Mouse (Mus musculus): ENCODE data around the gene 0610010K14Rik. TPM values are rescaled to one million over a fixed set of nuclear protein-coding genes. Genes with fewer than 3 reads are reported as not detected.

The 0610010K14Rik gene
- polyA plus RNA-seq, 1 experiment from 2014 or later = 171 TPM

GRCm38 (mm10) chr11:70230239-70230727 is 7.4 kb downstream of the 0610010K14Rik start:
- Histone ChIP-seq H3K27ac (replicated peaks; ENCODE audit: low read depth, low read length) (no peak overlapping the region), H3K9ac (replicated peaks; ENCODE audit: low read length) (no peak overlapping the region), H3K4me3 (replicated peaks; ENCODE audit: low read depth, low read length) (no peak overlapping the region), H3K36me3 (ENCODE audit: control insufficient read depth, insufficient read depth, low read length) (peaks cover 9% of the 10 kb centered on the region), H3K27me3 (ENCODE audit: control insufficient read depth, insufficient read depth, low read length) (peaks cover 52% of the 10 kb centered on the region), H3K4me1 (ENCODE audit: control insufficient read depth, insufficient read depth, low read length) (peaks cover 10% of the 10 kb centered on the region; the same call in 1 of the 2 replicates), H3K9me3 (ENCODE audit: control insufficient read depth, low read length) (no peaks in the 10 kb centered on the region), H3K4me2 (ENCODE audit: low read length) (peak overlapping the region; percentile 42)
- WGBS = under 1% methylated on average over 32 of the region's 32 CpGs
- ATAC-seq (ENCODE audit: low FRiP score, low TSS enrichment) = no peak
- DNase-seq = peak; percentile 90

- no peak within 1 kb of the TSS; the same call in 1 of the 2 replicates for H3K9ac ChIP-seq (replicated peaks; ENCODE audit: low read length)
- peaks cover 10% of the 10 kb centered on the region; the same call in 1 of the 2 replicates for H3K4me1 ChIP-seq (ENCODE audit: control insufficient read depth, insufficient read depth, low read length)
- H3K27me3 ChIP-seq (ENCODE audit: control insufficient read depth, insufficient read depth, low read length) = peaks cover 56% of the 10 kb centered on the region
- peaks cover under 1% of the 10 kb centered on the region for H3K36me3 ChIP-seq (ENCODE audit: control insufficient read depth, insufficient read depth, low read length)
- ATAC-seq (ENCODE audit: low FRiP score, low TSS enrichment) (no peak), DNase-seq (peak; percentile 38)
- no peak within 1 kb of the TSS for H3K27ac ChIP-seq (replicated peaks; ENCODE audit: low read depth, low read length)
- WGBS = 2% methylated on average over 39 of the region's 39 CpGs
- peak within 1 kb of the TSS; percentile 24 for H3K4me3 ChIP-seq (replicated peaks; ENCODE audit: low read depth, low read length)
- peak within 1 kb of the TSS; percentile 49 for H3K4me2 ChIP-seq (ENCODE audit: low read length)
- H3K9me3 ChIP-seq (ENCODE audit: control insufficient read depth, low read length) = no peaks in the 10 kb centered on the region
Measured at GRCm38 (mm10) chr11:70229260-70230010, 8.3 kb downstream of the 0610010K14Rik start, which contains the start of gene Bcl6b. Gene Bcl6b (minus strand): TSS chr11:70229798.

- Histone ChIP-seq H3K4me1 (ENCODE audit: control insufficient read depth, insufficient read depth, low read length) (peaks cover 10% of the 10 kb centered on the region; the same call in 1 of the 2 replicates), H3K9ac (replicated peaks; ENCODE audit: low read length) (no peak overlapping the region; the same call in 1 of the 2 replicates), H3K4me2 (ENCODE audit: low read length) (peak overlapping the region; percentile 49), H3K9me3 (ENCODE audit: control insufficient read depth, low read length) (no peaks in the 10 kb centered on the region), H3K27me3 (ENCODE audit: control insufficient read depth, insufficient read depth, low read length) (peaks cover 56% of the 10 kb centered on the region), H3K4me3 (replicated peaks; ENCODE audit: low read depth, low read length) (peak overlapping the region; percentile 24), H3K27ac (replicated peaks; ENCODE audit: low read depth, low read length) (no peak overlapping the region), H3K36me3 (ENCODE audit: control insufficient read depth, insufficient read depth, low read length) (no peaks in the 10 kb centered on the region)
- DNase-seq (peak; percentile 89), ATAC-seq (ENCODE audit: low FRiP score, low TSS enrichment) (no peak)
- 1% methylated on average over 19 of the region's 19 CpGs for WGBS
Measured at GRCm38 (mm10) chr11:70228828-70229227, 8.9 kb downstream of the 0610010K14Rik start.

- H3K36me3 ChIP-seq (ENCODE audit: control insufficient read depth, insufficient read depth, low read length) = no peaks in the 10 kb centered on the region
- peaks cover 5% of the 10 kb centered on the region; the same call in 1 of the 2 replicates for H3K4me1 ChIP-seq (ENCODE audit: control insufficient read depth, insufficient read depth, low read length)
- H3K4me3 ChIP-seq (replicated peaks; ENCODE audit: low read depth, low read length) = no peak overlapping the region
- WGBS = 87% methylated on average over 4 of the region's 4 CpGs
- H3K27me3 ChIP-seq (ENCODE audit: control insufficient read depth, insufficient read depth, low read length) = peaks cover 56% of the 10 kb centered on the region
- ATAC-seq (ENCODE audit: low FRiP score, low TSS enrichment) = no peak
- H3K27ac ChIP-seq (replicated peaks; ENCODE audit: low read depth, low read length) = no peak overlapping the region
- H3K4me2 ChIP-seq (ENCODE audit: low read length) = no peak overlapping the region
- H3K9ac ChIP-seq (replicated peaks; ENCODE audit: low read length) = no peak overlapping the region
- H3K9me3 ChIP-seq (ENCODE audit: control insufficient read depth, low read length) = no peaks in the 10 kb centered on the region
- DNase-seq = no peak
Measured at GRCm38 (mm10) chr11:70227661-70228245, 10.0 kb downstream of the 0610010K14Rik start.

- H3K9me3 ChIP-seq (ENCODE audit: control insufficient read depth, low read length) = no peaks in the 10 kb centered on the region
- no peak overlapping the region for H3K4me3 ChIP-seq (replicated peaks; ENCODE audit: low read depth, low read length)
- H3K36me3 ChIP-seq (ENCODE audit: control insufficient read depth, insufficient read depth, low read length) = no peaks in the 10 kb centered on the region
- peaks cover 7% of the 10 kb centered on the region; the same call in 1 of the 2 replicates for H3K4me1 ChIP-seq (ENCODE audit: control insufficient read depth, insufficient read depth, low read length)
- DNase-seq = no peak
- H3K27ac ChIP-seq (replicated peaks; ENCODE audit: low read depth, low read length) = no peak overlapping the region
- H3K9ac ChIP-seq (replicated peaks; ENCODE audit: low read length) = 0 out of 2 replicates have a peak overlapping the region, but pooled peaks have one; percentile 13
- peak overlapping the region; percentile 41; the same call in 1 of the 2 replicates for H3K4me2 ChIP-seq (ENCODE audit: low read length)
- no peak for ATAC-seq (ENCODE audit: low FRiP score, low TSS enrichment)
- WGBS = 43% methylated on average over 5 of the region's 5 CpGs
- peaks cover 56% of the 10 kb centered on the region for H3K27me3 ChIP-seq (ENCODE audit: control insufficient read depth, insufficient read depth, low read length)
Measured at GRCm38 (mm10) chr11:70227126-70227525, 10.6 kb downstream of the 0610010K14Rik start.

- Histone ChIP-seq H3K4me3 (replicated peaks; ENCODE audit: low read depth, low read length) (peak overlapping the region; percentile 18), H3K9me3 (ENCODE audit: control insufficient read depth, low read length) (no peaks in the 10 kb centered on the region), H3K4me2 (ENCODE audit: low read length) (peak overlapping the region; percentile 41), H3K4me1 (ENCODE audit: control insufficient read depth, insufficient read depth, low read length) (peaks cover 13% of the 10 kb centered on the region), H3K27me3 (ENCODE audit: control insufficient read depth, insufficient read depth, low read length) (peaks cover 56% of the 10 kb centered on the region), H3K36me3 (ENCODE audit: control insufficient read depth, insufficient read depth, low read length) (no peaks in the 10 kb centered on the region), H3K27ac (replicated peaks; ENCODE audit: low read depth, low read length) (no peak overlapping the region), H3K9ac (replicated peaks; ENCODE audit: low read length) (0 out of 2 replicates have a peak overlapping the region, but pooled peaks have one; percentile 13)
- ATAC-seq (ENCODE audit: low FRiP score, low TSS enrichment) (no peak), DNase-seq (no peak)
- 10% methylated on average over 18 of the region's 18 CpGs for WGBS
Measured at GRCm38 (mm10) chr11:70226602-70226890, 11.2 kb downstream of the 0610010K14Rik start.

- DNase-seq (peak; percentile 52), ATAC-seq (ENCODE audit: low FRiP score, low TSS enrichment) (no peak)
- peak overlapping the region; percentile 18 for H3K4me3 ChIP-seq (replicated peaks; ENCODE audit: low read depth, low read length)
- H3K36me3 ChIP-seq (ENCODE audit: control insufficient read depth, insufficient read depth, low read length) = no peaks in the 10 kb centered on the region
- H3K27me3 ChIP-seq (ENCODE audit: control insufficient read depth, insufficient read depth, low read length) = peaks cover 56% of the 10 kb centered on the region
- no peaks in the 10 kb centered on the region for H3K9me3 ChIP-seq (ENCODE audit: control insufficient read depth, low read length)
- no peak overlapping the region for H3K27ac ChIP-seq (replicated peaks; ENCODE audit: low read depth, low read length)
- WGBS = 19% methylated on average over 27 of the region's 27 CpGs
- peaks cover 14% of the 10 kb centered on the region for H3K4me1 ChIP-seq (ENCODE audit: control insufficient read depth, insufficient read depth, low read length)
- H3K4me2 ChIP-seq (ENCODE audit: low read length) = peak overlapping the region; percentile 41
- no peak overlapping the region for H3K9ac ChIP-seq (replicated peaks; ENCODE audit: low read length)
Measured at GRCm38 (mm10) chr11:70225798-70226601, 11.7 kb downstream of the 0610010K14Rik start.

- DNase-seq (no peak), ATAC-seq (ENCODE audit: low FRiP score, low TSS enrichment) (no peak)
- H3K27ac ChIP-seq (replicated peaks; ENCODE audit: low read depth, low read length) = no peak overlapping the region
- no peak overlapping the region for H3K9ac ChIP-seq (replicated peaks; ENCODE audit: low read length)
- WGBS = 87% methylated on average over 9 of the region's 9 CpGs
- H3K9me3 ChIP-seq (ENCODE audit: control insufficient read depth, low read length) = no peaks in the 10 kb centered on the region
- H3K36me3 ChIP-seq (ENCODE audit: control insufficient read depth, insufficient read depth, low read length) = no peaks in the 10 kb centered on the region
- peaks cover 35% of the 10 kb centered on the region for H3K27me3 ChIP-seq (ENCODE audit: control insufficient read depth, insufficient read depth, low read length)
- H3K4me3 ChIP-seq (replicated peaks; ENCODE audit: low read depth, low read length) = no peak overlapping the region
- no peak overlapping the region for H3K4me2 ChIP-seq (ENCODE audit: low read length)
- H3K4me1 ChIP-seq (ENCODE audit: control insufficient read depth, insufficient read depth, low read length) = peaks cover 27% of the 10 kb centered on the region
Measured at GRCm38 (mm10) chr11:70223724-70224123, 14.0 kb downstream of the 0610010K14Rik start.

Measured in midbrain, embryonic 14.5 days (tissue).